Mouse (Mus musculus) CH12.LX (cell line): ENCODE measurements around the gene Gpatch3. TPM values are rescaled to one million over a fixed set of nuclear protein-coding genes. Genes with fewer than 3 reads are reported as not detected.
A peak's percentile ranks its signal among the peaks of the same experiment; 100 is the strongest.

ENCODE experiments used
- DNase-seq: peaks from one replicate; pipeline ENCODE4 v3.0.0-alpha.2; 2013; ENCODE audit errors: extremely low read depth
- H3K27ac ChIP-seq: 2 replicates; pipeline ENCODE4 v1.5.1; 2012; ENCODE audit warnings: low read depth, mild to moderate bottlenecking, control low read depth, moderate library complexity; ENCODE audit not compliant: insufficient read depth
- H3K27me3 ChIP-seq: replicated peaks from 2 replicates; pipeline ENCODE3; 2012; ENCODE audit warnings: inconsistent platforms
- H3K36me3 ChIP-seq, 2 experiments: replicated peaks in 1 of 2; 2 replicates each; pipeline versions ENCODE3 to v1.6.1; 2012; ENCODE audit warnings: inconsistent platforms in 1 of 2, low read length in 1 of 2, mild to moderate bottlenecking in 1 of 2, mixed read lengths in 1 of 2, moderate library complexity in 1 of 2; ENCODE audit not compliant: control insufficient read depth in 1 of 2, insufficient read depth in 1 of 2
- H3K4me1 ChIP-seq, 2 experiments: 2 replicates each; pipeline ENCODE4 v1.6.1; 2012; ENCODE audit warnings: inconsistent platforms in 1 of 2, moderate library complexity in 1 of 2; ENCODE audit not compliant: insufficient read depth in 2 of 2, control insufficient read depth in 1 of 2
- H3K4me2 ChIP-seq: 2 replicates; pipeline ENCODE4 v1.6.1; 2012; ENCODE audit warnings: low read depth, mild to moderate bottlenecking, control low read depth; ENCODE audit not compliant: poor library complexity, insufficient read depth, severe bottlenecking
- H3K4me3 ChIP-seq, 3 experiments: fragments of 150-350 bp in 1 of 3; sonication (generic) in 1 of 3; replicated peaks in 1 of 3; 2 replicates each; pipeline versions ENCODE3 to v1.5.1; 2011 to 2012; ENCODE audit warnings: low read depth in 2 of 3, low read length in 2 of 3, mild to moderate bottlenecking in 2 of 3, moderate library complexity in 2 of 3, control low read depth in 1 of 3, improper control_type of control experiment in 1 of 3, inconsistent platforms in 1 of 3, mixed read lengths in 1 of 3; ENCODE audit not compliant: poor library complexity in 1 of 3
- H3K79me2 ChIP-seq: replicated peaks from 2 replicates; pipeline ENCODE4 v1.6.1; 2012; ENCODE audit warnings: mild to moderate bottlenecking, moderate library complexity; ENCODE audit not compliant: control insufficient read depth, poor library complexity, insufficient read depth, severe bottlenecking; ENCODE audit errors: extremely low read depth
- H3K9ac ChIP-seq: 2 replicates; pipeline ENCODE4 v1.6.1; 2012; ENCODE audit warnings: low read depth, mild to moderate bottlenecking, control low read depth, moderate library complexity; ENCODE audit not compliant: insufficient read depth
- H3K9me3 ChIP-seq: replicated peaks from 2 replicates; pipeline ENCODE3; 2012; ENCODE audit warnings: low read length, inconsistent platforms, mixed read lengths
- BHLHE40 ChIP-seq: IDR thresholded peaks from 2 replicates; pipeline ENCODE4 v1.6.1; 2011; ENCODE audit warnings: mild to moderate bottlenecking, low read depth, low read length, improper control_type of control experiment
- CHD1 ChIP-seq: IDR thresholded peaks from 2 replicates; pipeline ENCODE4 v1.6.1; 2012; ENCODE audit warnings: low read depth, low read length, improper control_type of control experiment, inconsistent platforms
- CHD2 ChIP-seq: IDR thresholded peaks from 2 replicates; pipeline ENCODE4 v1.6.1; 2011; ENCODE audit warnings: low read length, improper control_type of control experiment
- CTCF ChIP-seq, 2 experiments: IDR thresholded peaks in 1 of 2; conservative IDR thresholded peaks in 1 of 2; 2 replicates each; pipeline ENCODE4 v1.5.1; 2011 to 2012; ENCODE audit warnings: low read depth in 2 of 2, low read length in 2 of 2, improper control_type of control experiment in 1 of 2, inconsistent platforms in 1 of 2, mild to moderate bottlenecking in 1 of 2, moderate library complexity in 1 of 2
- ELF1 ChIP-seq: IDR thresholded peaks from 2 replicates; pipeline ENCODE4 v1.6.1; 2014; ENCODE audit warnings: low read depth, mild to moderate bottlenecking, inconsistent platforms, low read length, improper control_type of control experiment
- EP300 ChIP-seq: IDR thresholded peaks from 2 replicates; pipeline ENCODE4 v1.6.1; 2011; ENCODE audit warnings: low read length, improper control_type of control experiment
- HCFC1 ChIP-seq: IDR thresholded peaks from 2 replicates; pipeline ENCODE4 v1.6.1; 2012; ENCODE audit warnings: low read depth, mild to moderate bottlenecking, inconsistent platforms, low read length, improper control_type of control experiment
- IRF4 ChIP-seq: IDR thresholded peaks from 2 replicates; pipeline ENCODE4 v1.6.1; 2014; ENCODE audit warnings: low read depth, mild to moderate bottlenecking, inconsistent platforms, low read length, improper control_type of control experiment
- JUND ChIP-seq: conservative IDR thresholded peaks from 2 replicates; pipeline ENCODE4 v1.6.1; 2011; ENCODE audit warnings: low read depth, low read length, improper control_type of control experiment
- KAT2A ChIP-seq: IDR thresholded peaks from 2 replicates; pipeline ENCODE4 v1.6.1; 2012; ENCODE audit warnings: low read length, improper control_type of control experiment, inconsistent platforms; ENCODE audit not compliant: insufficient replicate concordance
- MAX ChIP-seq: IDR thresholded peaks from 2 replicates; pipeline ENCODE4 v1.6.1; 2011; ENCODE audit warnings: low read length, improper control_type of control experiment
- MAZ ChIP-seq: IDR thresholded peaks from 2 replicates; pipeline ENCODE4 v1.6.1; 2012; ENCODE audit warnings: low read depth, mild to moderate bottlenecking, inconsistent platforms, low read length, improper control_type of control experiment, moderate library complexity
- MYC ChIP-seq: IDR thresholded peaks from 2 replicates; pipeline ENCODE4 v1.6.1; 2011; ENCODE audit warnings: low read depth, mild to moderate bottlenecking, improper control_type of control experiment, low read length
- NELFE ChIP-seq: IDR thresholded peaks from 2 replicates; pipeline ENCODE4 v1.6.1; 2011; ENCODE audit warnings: low read depth, low read length, improper control_type of control experiment
- POLR2AphosphoS2 ChIP-seq: IDR thresholded peaks from 2 replicates; pipeline ENCODE4 v1.6.1; 2011; ENCODE audit warnings: low read depth, low read length, improper control_type of control experiment
- RAD21 ChIP-seq: IDR thresholded peaks from 2 replicates; pipeline ENCODE4 v1.6.1; 2011; ENCODE audit warnings: low read depth, mild to moderate bottlenecking, low read length, improper control_type of control experiment, moderate library complexity
- SIN3A ChIP-seq: IDR thresholded peaks from 2 replicates; pipeline ENCODE4 v1.6.1; 2012; ENCODE audit warnings: low read length, improper control_type of control experiment, inconsistent platforms
- SMC3 ChIP-seq: IDR thresholded peaks from 2 replicates; pipeline ENCODE4 v1.6.1; 2011; ENCODE audit warnings: low read depth, low read length, improper control_type of control experiment
- USF2 ChIP-seq: conservative IDR thresholded peaks from 2 replicates; pipeline ENCODE4 v1.6.1; 2011; ENCODE audit warnings: low read depth, low read length, improper control_type of control experiment
- ZC3H11A ChIP-seq: IDR thresholded peaks from 2 replicates; pipeline ENCODE4 v1.6.1; 2012; ENCODE audit warnings: low read depth, mild to moderate bottlenecking, inconsistent platforms, low read length, improper control_type of control experiment
- ZKSCAN1 ChIP-seq: IDR thresholded peaks from 2 replicates; pipeline ENCODE4 v1.6.1; 2012; ENCODE audit warnings: low read depth, inconsistent platforms, low read length, improper control_type of control experiment, borderline replicate concordance
- ZMIZ1 ChIP-seq: IDR thresholded peaks from 2 replicates; pipeline ENCODE4 v1.6.1; 2012; ENCODE audit warnings: low read depth, mild to moderate bottlenecking, inconsistent platforms, low read length, improper control_type of control experiment
- ZNF384 ChIP-seq: IDR thresholded peaks from 2 replicates; pipeline ENCODE4 v1.6.1; 2012; ENCODE audit warnings: low read depth, low read length, improper control_type of control experiment, inconsistent platforms
- dilution Hi-C: fragments of 300-500 bp; cut with MboI; formaldehyde crosslinking; loops from 2 replicates; pipeline ENCODE4 v1.14.3; 2020; ENCODE audit warnings: low sequenced_read_pairs; ENCODE audit not compliant: extremely low pct_unique_long_range_greater_than_20kb, extremely low pct_ligation_motif_present
- in situ Hi-C: fragments of 300-500 bp; cut with MboI; formaldehyde crosslinking; loops from 3 replicates; pipeline ENCODE4 v1.14.3; 2019; ENCODE audit warnings: low sequenced_read_pairs, low pct_ligation_motif_present, low pct_unique_long_range_greater_than_20kb, mixed read lengths
- polyA plus RNA-seq: library from polyadenylated mRNA; unstranded; fragments of >175 nt; gene quantifications from 2 replicates; pipeline ENCODE4 v1.2.1, GENCODE M21; 2012; ENCODE audit warnings: low read depth; ENCODE audit not compliant: insufficient read length
- total RNA-seq, 2 experiments: library from RNA; depleted of rRNA; stranded (reverse); fragments of 300-350 nt in 1 of 2; fragments of >200 nt in 1 of 2; gene quantifications; 2 replicates each; pipeline ENCODE4 v1.2.3; 2012 to 2014

The Gpatch3 gene
- total and polyA plus RNA-seq, 3 experiments = 7.2 to 20.9 (median 10.8) TPM

GRCm38 (mm10) chr4:133600306-133600705 is 25.8 kb downstream of the Gpatch3 start:
- Histone ChIP-seq H3K4me2 (peak overlapping the region; percentile 80), H3K36me3 (peaks cover 5 to 36% of the 10 kb centered on the region in 2 experiments), H3K27ac (peak overlapping the region; percentile 87), H3K4me3 (peak overlapping the region in 2 of 3 experiments; percentile 49 to 52), H3K9me3 (no peaks in the 10 kb centered on the region), H3K4me1 (peaks cover 13 to 41% of the 10 kb centered on the region in 2 experiments), H3K9ac (peak overlapping the region; percentile 44), H3K79me2 (no peaks in the 10 kb centered on the region), H3K27me3 (no peaks in the 10 kb centered on the region)
- dilution Hi-C loops = no loop called here
- in situ Hi-C loops = no loop called here
- DNase-seq = no peak
- TF ChIP-seq ELF1 = 0 out of 2 replicates have a peak, but pooled peaks have one; percentile 22
- TF ChIP-seq IRF4 = no peak

GRCm38 (mm10) chr4:133601721-133602218 is 27.2 kb downstream of the Gpatch3 start, which contains the start of gene Sfn:
Gene Sfn (minus strand): TSS chr4:133602168.
- no peak for DNase-seq
- no peak for TF ChIP-seq MYC
- no peak for TF ChIP-seq ZC3H11A
- no peak for TF ChIP-seq BHLHE40
- TF ChIP-seq KAT2A = no peak
- peak; percentile 8 for TF ChIP-seq RAD21
- no peak for TF ChIP-seq ZNF384
- no peak for TF ChIP-seq EP300
- TF ChIP-seq JUND = no peak
- no peak for TF ChIP-seq CHD2
- no peak for TF ChIP-seq MAX
- peak in 1 of 2 experiments; percentile 54; a peak in 2 of 4 replicates for TF ChIP-seq CTCF (conservative IDR thresholded peaks at IDR 0.05 in 1 of 2, IDR thresholded peaks at IDR 0.05 in 1 of 2; ENCODE audit: low read depth in 2 of 2, low read length in 2 of 2)
- TF ChIP-seq POLR2AphosphoS2 = no peak
- no peak for TF ChIP-seq USF2
- TF ChIP-seq MAZ = no peak
- no peak for TF ChIP-seq ELF1
- TF ChIP-seq SMC3 = peak; percentile 35
- TF ChIP-seq ZMIZ1 = no peak
- no peak for TF ChIP-seq CHD1
- TF ChIP-seq ZKSCAN1 = no peak
- TF ChIP-seq NELFE = no peak
- no peak for TF ChIP-seq SIN3A
- no peak for TF ChIP-seq HCFC1
- H3K9me3 ChIP-seq = no peaks in the 10 kb centered on the region
- dilution Hi-C loops (no loop called here), in situ Hi-C loops (no loop called here)
- peaks cover 19 to 50% of the 10 kb centered on the region in 2 experiments for H3K36me3 ChIP-seq
- H3K27ac ChIP-seq = no peak within 1 kb of the TSS
- H3K4me3 ChIP-seq = no peak within 1 kb of the TSS
- H3K79me2 ChIP-seq = no peaks in the 10 kb centered on the region
- no peak within 1 kb of the TSS for H3K4me2 ChIP-seq
- no peaks in the 10 kb centered on the region for H3K27me3 ChIP-seq
- H3K9ac ChIP-seq = no peak within 1 kb of the TSS
- peaks cover 7 to 32% of the 10 kb centered on the region in 2 experiments for H3K4me1 ChIP-seq
